ENCODE assay signal across 8 mouse cellular contexts in the genomic region with DNA sequence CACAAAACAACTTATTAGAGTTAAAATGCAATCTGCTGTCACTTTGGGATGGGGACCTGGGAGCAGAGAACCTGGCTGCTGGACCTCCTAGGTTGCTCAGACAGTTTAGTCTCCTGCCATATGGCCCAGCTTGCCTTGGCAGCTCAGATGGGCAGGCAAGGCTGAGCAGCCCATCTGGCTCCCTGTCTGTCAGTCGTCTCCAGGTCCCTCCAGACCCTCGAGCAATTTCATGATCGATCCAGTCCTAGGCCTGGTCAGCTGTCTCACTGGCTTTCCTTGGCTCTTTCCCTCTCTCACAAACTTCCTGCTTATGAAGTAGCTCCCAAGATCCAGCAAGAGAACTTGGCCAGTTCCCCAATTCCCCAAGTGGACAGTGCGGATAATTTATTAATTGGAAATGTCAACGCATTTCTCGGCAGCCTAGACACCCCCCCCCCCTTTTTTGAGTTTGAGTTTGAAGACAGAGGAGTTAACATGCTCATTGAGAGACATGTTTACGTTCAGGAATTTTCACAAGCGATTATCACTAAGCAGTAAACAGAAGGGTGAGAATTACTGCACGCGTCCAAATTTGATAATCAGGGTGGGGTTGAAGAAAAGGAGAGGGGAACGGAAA. TPM values are rescaled to one million over a fixed set of nuclear protein-coding genes. Genes with fewer than 3 reads are reported as not detected.
DNase-seq lines count a peak whose midpoint lies in the region; ATAC-seq lines count a peak whose summit lies in the region.

No protein-coding gene starts in this region.

- peaks cover 34% of the 10 kb centered on the region for H3K4me1 ChIP-seq in lung, embryonic 15.5 days
- H3K4me1 ChIP-seq in intestine, embryonic 14.5 days (replicated peaks; ENCODE audit: control insufficient read depth, insufficient read depth, low read length) = peaks cover 8% of the 10 kb centered on the region

- H3K9ac ChIP-seq in lung, embryonic 15.5 days = peak overlapping the region; percentile 46
- H3K9ac ChIP-seq in intestine, embryonic 14.5 days (ENCODE audit: low read length) = 0 out of 2 replicates have a peak overlapping the region, but pooled peaks have one; percentile 29

- H3K4me2 ChIP-seq in lung, embryonic 15.5 days = peak overlapping the region; percentile 99
- peak overlapping the region; percentile 82 for H3K4me2 ChIP-seq in intestine, embryonic 14.5 days (ENCODE audit: low read length)

- H3K4me3 ChIP-seq in lung, embryonic 15.5 days = peak overlapping the region; percentile 55
- peak overlapping the region; percentile 50 for H3K4me3 ChIP-seq in intestine, embryonic 14.5 days (ENCODE audit: low read depth, low read length)

- WGBS in lung, embryonic 15.5 days = 2% methylated on average over 11 of the region's 11 CpGs
- 2% methylated on average over 11 of the region's 11 CpGs for WGBS in intestine, embryonic 14.5 days

- H3K27me3 ChIP-seq in lung, embryonic 15.5 days = peaks cover 50% of the 10 kb centered on the region
- H3K27me3 ChIP-seq in intestine, embryonic 14.5 days (replicated peaks; ENCODE audit: control insufficient read depth, insufficient read depth, low read length) = peaks cover 58% of the 10 kb centered on the region

- no peak for DNase-seq in lung, postnatal 14 days
- DNase-seq in cerebellum, postnatal 36 days = peak; percentile 57 to 60
- DNase-seq in intestine, embryonic 14.5 days (ENCODE audit: low spot score) = no peak
- peak; percentile 43 for DNase-seq in neural tube, embryonic 10.5 days (ENCODE audit: extremely low spot score, low spot score)
- no peak for DNase-seq in MN1 (ENCODE audit: low spot score)
- DNase-seq in adrenal gland, adult 2 months = no peak
- DNase-seq in right cerebral cortex, adult 18-20 months = no peak

- no peaks in the 10 kb centered on the region for H3K9me3 ChIP-seq in lung, embryonic 15.5 days
- H3K9me3 ChIP-seq in intestine, embryonic 14.5 days (ENCODE audit: control insufficient read depth, low read length) = no peaks in the 10 kb centered on the region

- H3K36me3 ChIP-seq in lung, embryonic 15.5 days = no peaks in the 10 kb centered on the region
- H3K36me3 ChIP-seq in intestine, embryonic 14.5 days (ENCODE audit: control insufficient read depth, insufficient read depth, low read length) = no peaks in the 10 kb centered on the region

- no peak overlapping the region for H3K27ac ChIP-seq in lung, embryonic 15.5 days
- H3K27ac ChIP-seq in intestine, embryonic 14.5 days (ENCODE audit: low read depth) = no peak overlapping the region

- ATAC-seq in lung, embryonic 15.5 days (ENCODE audit: borderline replicate concordance, extremely low read depth, low FRiP score, low TSS enrichment) = no peak
- ATAC-seq in intestine, embryonic 14.5 days (replicated peaks; ENCODE audit: low FRiP score, low TSS enrichment, low read depth) = no peak

RNA-seq across cellular contexts. Expression of a gene that starts 0.5 kb away (rescaled TPM):
- polyA plus RNA-seq in lung, embryonic 15.5 days (2015; fragmentation: Nextera tagmentation; extraction: Ambion mirVana) = 2.1 and 2.8 TPM in 2 replicates
- not detected in 2 replicates for polyA plus RNA-seq in intestine, embryonic 14.5 days (2014; fragmentation: Nextera tagmentation; extraction: Ambion mirVana)
- total RNA-seq in adrenal gland, adult 2 months (2021) = not detected
- polyA plus RNA-seq in adrenal gland, adult 2 months (2012; rRNA removed) = not detected in 2 replicates

RNA-seq across cellular contexts. Expression of a gene that starts 11.8 kb away (rescaled TPM):
- polyA plus RNA-seq in lung, embryonic 15.5 days (2015; fragmentation: Nextera tagmentation; extraction: Ambion mirVana) = 175 TPM in 2 replicates
- polyA plus RNA-seq in intestine, embryonic 14.5 days (2014; fragmentation: Nextera tagmentation; extraction: Ambion mirVana) = 127 and 142 TPM in 2 replicates
- 100 to 1,000 TPM in 1 of 2 experiments, 10 to 100 TPM in 1; 89.7 to 157 TPM for total RNA-seq in adrenal gland, adult 2 months (2021)
- polyA plus RNA-seq in adrenal gland, adult 2 months (2012; rRNA removed) = 2.0 and 2.2 TPM in 2 replicates

RNA-seq across cellular contexts. Expression of a gene that starts 40.7 kb away (rescaled TPM):
- polyA plus RNA-seq in lung, embryonic 15.5 days (2015; fragmentation: Nextera tagmentation; extraction: Ambion mirVana) = 6.3 and 6.9 TPM in 2 replicates
- polyA plus RNA-seq in intestine, embryonic 14.5 days (2014; fragmentation: Nextera tagmentation; extraction: Ambion mirVana) = 0.07 TPM in 1 of 2 replicates, not detected in the other
- total RNA-seq in adrenal gland, adult 2 months (2021) = not detected
- not detected in 2 replicates for polyA plus RNA-seq in adrenal gland, adult 2 months (2012; rRNA removed)

RNA-seq across cellular contexts. Expression of a gene that starts 46.8 kb away (rescaled TPM):
- 12.3 and 13.5 TPM in 2 replicates for polyA plus RNA-seq in lung, embryonic 15.5 days (2015; fragmentation: Nextera tagmentation; extraction: Ambion mirVana)
- polyA plus RNA-seq in intestine, embryonic 14.5 days (2014; fragmentation: Nextera tagmentation; extraction: Ambion mirVana) = 0.19 and 0.24 TPM in 2 replicates
- total RNA-seq in adrenal gland, adult 2 months (2021) = under 1 TPM; 0.55 TPM
- 1.7 and 2.5 TPM in 2 replicates for polyA plus RNA-seq in adrenal gland, adult 2 months (2012; rRNA removed)

Comparison
In these comparisons a context has a peak if more than half of its experiments do, and no peak if none do; other contexts are left out.
1. DNase-seq: peak in cerebellum, postnatal 36 days (2 of 2) and neural tube, embryonic 10.5 days (single experiment); none in lung, postnatal 14 days (single experiment), intestine, embryonic 14.5 days (single experiment), MN1 (single experiment), adrenal gland, adult 2 months (single experiment) and right cerebral cortex, adult 18-20 months (single experiment).
2. RNA of a gene that starts 11.8 kb away (polyA plus RNA-seq): 175 TPM in lung, embryonic 15.5 days and 127 to 142 TPM in intestine, embryonic 14.5 days; 2.0 to 2.2 TPM in adrenal gland, adult 2 months; every median in the first group is over 10 times any median in the second.